Comparison of ENCODE assay signal across 9 mouse cellular contexts in the genomic region with DNA sequence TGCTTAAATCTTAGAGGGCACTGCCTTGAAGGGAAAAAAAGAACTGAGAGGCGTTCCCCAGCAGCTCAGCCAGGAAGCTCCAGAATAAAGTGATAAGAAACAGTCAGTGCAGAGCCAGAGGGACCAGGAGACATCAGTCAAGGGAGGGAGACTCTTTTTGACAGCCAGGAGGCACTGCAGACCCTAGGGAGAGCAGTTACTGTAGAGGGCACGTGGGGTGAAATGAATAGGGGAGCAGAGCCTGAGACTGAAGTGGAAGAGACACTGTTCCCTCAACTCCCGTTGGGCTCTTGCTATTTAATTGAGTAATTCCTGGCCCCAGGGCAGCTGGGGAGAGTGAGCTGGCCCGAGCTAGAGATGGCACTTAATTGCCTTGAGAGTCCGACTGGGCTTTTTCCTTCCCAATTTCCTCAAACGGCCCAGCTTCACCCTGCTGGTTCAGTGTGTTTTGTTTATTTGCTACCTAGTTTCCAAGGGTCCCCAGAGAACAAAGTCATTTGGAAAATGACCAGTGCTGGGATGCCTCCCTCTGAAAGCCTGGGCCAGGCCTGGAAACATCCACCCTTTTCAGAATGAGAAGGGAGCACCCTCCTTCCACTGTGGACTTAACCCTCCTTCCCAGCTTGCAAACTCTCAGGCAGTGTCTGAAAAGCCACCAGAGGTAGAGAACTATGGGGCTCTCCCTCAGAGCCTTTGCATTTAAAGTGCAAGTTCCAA. TPM values are rescaled to one million over a fixed set of nuclear protein-coding genes. Genes with fewer than 3 reads are reported as not detected.
DNase-seq lines count a peak whose midpoint lies in the region; ATAC-seq and TF ChIP-seq lines count a peak whose summit lies in the region.
"Had no signal": no experiment of that assay in that cellular context is flagged by ENCODE, and none has a peak within 500 bp of the region (broad histone marks: within the 10 kb centered on the region; RNA-seq: fewer than 3 reads in every experiment).

No protein-coding gene starts in this region.

- H3K9ac ChIP-seq in midbrain, embryonic 13.5 days (replicated peaks), result no peak overlapping the region
- H3K9ac ChIP-seq in hindbrain, embryonic 16.5 days (ENCODE audit: low read depth, low read length), result no peak overlapping the region
- H3K9ac ChIP-seq: limb, embryonic 13.5 days had no signal

- no peaks in the 10 kb centered on the region for H3K36me3 ChIP-seq in midbrain, embryonic 13.5 days
- no peaks in the 10 kb centered on the region for H3K36me3 ChIP-seq in midbrain, embryonic 10.5 days
- no peaks in the 10 kb centered on the region for H3K36me3 ChIP-seq in hindbrain, embryonic 16.5 days (ENCODE audit: control insufficient read depth, insufficient read depth, low read length)
- H3K36me3 ChIP-seq: limb, embryonic 13.5 days had no signal

- intact Hi-C loops in gastrocnemius, adult 2 months (cut with DNase I), result loop anchor here (5.0 kb wide), 1 partner anchor 143 kb away; a partner anchor contains a TSS
- intact Hi-C loops in left cerebral cortex, postnatal 4 days (cut with DNase I), result no loop called here

- no peak overlapping the region for H3K4me3 ChIP-seq in gastrocnemius, adult 2 months
- H3K4me3 ChIP-seq in midbrain, embryonic 13.5 days (replicated peaks), result no peak overlapping the region
- H3K4me3 ChIP-seq in midbrain, embryonic 10.5 days, result no peak overlapping the region
- no peak overlapping the region for H3K4me3 ChIP-seq in hindbrain, embryonic 16.5 days (ENCODE audit: low read length)
- H3K4me3 ChIP-seq: limb, embryonic 13.5 days had no signal

- peaks cover 9% of the 10 kb centered on the region for H3K4me1 ChIP-seq in midbrain, embryonic 13.5 days (replicated peaks)
- H3K4me1 ChIP-seq in midbrain, embryonic 10.5 days, result 0 out of 2 replicates have a peak, but pooled peaks cover 4% of the 10 kb centered on the region
- H3K4me1 ChIP-seq in hindbrain, embryonic 16.5 days (ENCODE audit: control insufficient read depth, insufficient read depth, low read depth, low read length), result peaks cover 6% of the 10 kb centered on the region; the same call in 1 of the 2 replicates

- no peaks in the 10 kb centered on the region for H3K9me3 ChIP-seq in midbrain, embryonic 13.5 days
- H3K9me3 ChIP-seq in midbrain, embryonic 10.5 days (replicated peaks), result no peaks in the 10 kb centered on the region
- no peaks in the 10 kb centered on the region for H3K9me3 ChIP-seq in hindbrain, embryonic 16.5 days (ENCODE audit: control insufficient read depth, low read length)
- H3K9me3 ChIP-seq: limb, embryonic 13.5 days had no signal

- DNase-seq in gastrocnemius, adult 2 months, result peak; percentile 33
- no peak for DNase-seq in gastrocnemius, postnatal 25 days
- no peak for DNase-seq in midbrain, embryonic 10.5 days (ENCODE audit: low spot score)
- no peak for DNase-seq in left cerebral cortex, adult 18-20 months (ENCODE audit: low spot score in 2 of 2)
- no peak for DNase-seq in left cerebral cortex, postnatal 4 days
- DNase-seq: kidney, adult 8-10 months had no signal

- no peaks in the 10 kb centered on the region for H3K27me3 ChIP-seq in midbrain, embryonic 13.5 days
- H3K27me3 ChIP-seq in midbrain, embryonic 10.5 days (ENCODE audit: low read depth, poor library complexity, severe bottlenecking), result no peaks in the 10 kb centered on the region
- no peaks in the 10 kb centered on the region; the same call in 1 of the 2 replicates for H3K27me3 ChIP-seq in hindbrain, embryonic 16.5 days (replicated peaks; ENCODE audit: control insufficient read depth, insufficient read depth, low read length)

- no peak overlapping the region for H3K4me2 ChIP-seq in midbrain, embryonic 13.5 days (replicated peaks)
- H3K4me2 ChIP-seq in hindbrain, embryonic 16.5 days (ENCODE audit: low read length), result no peak overlapping the region
- H3K4me2 ChIP-seq: limb, embryonic 13.5 days had no signal

- H3K27ac ChIP-seq in gastrocnemius, adult 2 months, result no peak overlapping the region
- H3K27ac ChIP-seq in midbrain, embryonic 13.5 days, result no peak overlapping the region
- H3K27ac ChIP-seq in midbrain, embryonic 10.5 days (replicated peaks), result no peak overlapping the region
- no peak overlapping the region for H3K27ac ChIP-seq in hindbrain, embryonic 16.5 days (ENCODE audit: low read depth, low read length)
- H3K27ac ChIP-seq: limb, embryonic 13.5 days had no signal

- WGBS in midbrain, embryonic 13.5 days, result 15% methylated on average over 6 of the region's 6 CpGs
- 29% methylated on average over 6 of the region's 6 CpGs for WGBS in midbrain, embryonic 10.5 days
- WGBS in hindbrain, embryonic 16.5 days, result 11% methylated on average over 6 of the region's 6 CpGs

- peak; percentile 51 for TF ChIP-seq CTCF in gastrocnemius, adult 2 months (IDR thresholded peaks at IDR 0.05)

- ATAC-seq in midbrain, embryonic 13.5 days, result peak; percentile 48; the same call in 1 of the 2 replicates
- peak; percentile 73 for ATAC-seq in hindbrain, embryonic 16.5 days

RNA-seq across cellular contexts. Expression of a gene that starts 41.6 kb away (rescaled TPM):
- total RNA-seq in gastrocnemius, adult 2 months (2021), result 10 to 100 TPM; 22.3 TPM
- 10 to 100 TPM; 16.5 TPM for total RNA-seq in gastrocnemius, postnatal 25 days (2021)
- 10.7 and 12.0 TPM in 2 replicates for polyA plus RNA-seq in midbrain, embryonic 13.5 days (2015; fragmentation: Nextera tagmentation; extraction: Ambion mirVana)
- 17.8 and 18.2 TPM in 2 replicates for polyA plus RNA-seq in midbrain, embryonic 10.5 days (2016; fragmentation: Nextera tagmentation; extraction: Ambion mirVana)
- polyA plus RNA-seq in hindbrain, embryonic 16.5 days (2015; fragmentation: Nextera tagmentation; extraction: Ambion mirVana), result 5.3 and 6.5 TPM in 2 replicates
- total RNA-seq in left cerebral cortex, adult 18-20 months (2021), result 10 to 100 TPM; 25.6 to 27.0 TPM
- total RNA-seq in left cerebral cortex, postnatal 4 days (2021), result 10 to 100 TPM; 24.3 to 24.6 TPM
